Mouse (Mus musculus) bone marrow macrophage, adult 2 months (primary cell): ENCODE results near the gene Usp20.

Experiments
- CTCF ChIP-seq: IDR thresholded peaks from 2 replicates; pipeline ENCODE4 v1.5.1; 2012; ENCODE audit warnings: low read depth, mild to moderate bottlenecking, low read length, moderate library complexity
- POLR2A ChIP-seq: IDR thresholded peaks from 2 replicates; pipeline ENCODE4 v1.6.1; 2012; ENCODE audit warnings: mild to moderate bottlenecking, low read depth, low read length, borderline replicate concordance

DNA sequence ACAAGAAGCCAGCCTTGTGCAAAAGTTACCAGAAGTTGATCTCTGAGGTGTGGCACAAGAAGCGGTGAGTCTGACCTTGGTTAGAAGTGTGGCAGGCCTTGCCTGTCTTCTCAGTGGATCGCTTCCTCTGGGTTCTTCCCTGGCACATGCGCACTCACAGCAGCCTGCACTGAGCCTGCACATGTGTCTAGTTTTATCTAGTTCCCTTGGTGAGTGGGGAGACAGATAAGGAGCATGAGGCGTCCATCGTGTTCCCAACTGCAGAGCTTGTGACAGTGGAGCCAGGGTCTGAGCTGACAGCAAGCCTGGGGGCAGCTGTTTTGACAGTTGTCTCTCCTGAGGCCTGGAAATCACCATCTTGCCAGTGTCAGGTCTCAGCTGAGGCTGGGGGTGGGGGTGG lies 24.4 kb downstream of the Usp20 start:
- TF ChIP-seq POLR2A (no peak), CTCF (no peak)
